Mouse (Mus musculus) mesoderm, embryonic 11.5 days (tissue): ENCODE results near the gene Atg10.
"Not testable (repeated sequence)": the region's sequence is repeated elsewhere in the genome, so short reads cannot be mapped to it uniquely, and the experiment has no call there.

Source experiments
- DNase-seq: peaks from one replicate; pipeline ENCODE4 v3.0.0-alpha.2; 2012; ENCODE audit warnings: low read depth, low spot score

The Atg10 gene

GRCm38 (mm10) chr13:90935852-90936251, 287.9 kb downstream of the Atg10 start:
- no peak for DNase-seq

GRCm38 (mm10) chr13:90933256-90933655, 290.5 kb downstream of the Atg10 start:
- no peak for DNase-seq

- DNase-seq, result peak; percentile 73
Observed at GRCm38 (mm10) chr13:90929847-90930246, 293.9 kb downstream of the Atg10 start.

GRCm38 (mm10) chr13:90928266-90928665, 295.5 kb downstream of the Atg10 start:
- DNase-seq, result not testable (repeated sequence)

- no peak for DNase-seq
Observed at GRCm38 (mm10) chr13:90926938-90927633, 296.7 kb downstream of the Atg10 start.

GRCm38 (mm10) chr13:90926125-90926765, 297.5 kb downstream of the Atg10 start:
- no peak for DNase-seq

- no peak for DNase-seq
Observed at GRCm38 (mm10) chr13:90925191-90925590, 298.6 kb downstream of the Atg10 start.

GRCm38 (mm10) chr13:90924072-90924471, 299.7 kb downstream of the Atg10 start:
- no peak for DNase-seq

- not testable (repeated sequence) for DNase-seq
Observed at GRCm38 (mm10) chr13:90923617-90924016, 300.2 kb downstream of the Atg10 start.

- peak; percentile 93 for DNase-seq
Observed at GRCm38 (mm10) chr13:90922751-90923612, 300.8 kb downstream of the Atg10 start, which contains the start of gene Rps23. TSS of gene Rps23 (plus strand) at chr13:90922958.

GRCm38 (mm10) chr13:90914721-90915120, 309.0 kb downstream of the Atg10 start:
- DNase-seq, result no peak

GRCm38 (mm10) chr13:90913675-90914192, 310.0 kb downstream of the Atg10 start:
- no peak for DNase-seq

GRCm38 (mm10) chr13:90912760-90913674, 310.8 kb downstream of the Atg10 start:
- DNase-seq, result no peak

- DNase-seq, result no peak
Observed at GRCm38 (mm10) chr13:90907376-90907775, 316.4 kb downstream of the Atg10 start.

- DNase-seq, result no peak
Observed at GRCm38 (mm10) chr13:90905176-90905575, 318.6 kb downstream of the Atg10 start, which contains the start of gene Atp6ap1l. TSS of gene Atp6ap1l (minus strand) at chr13:90905355.

GRCm38 (mm10) chr13:90896821-90897220, 326.9 kb downstream of the Atg10 start:
- DNase-seq, result no peak

- no peak for DNase-seq
Observed at GRCm38 (mm10) chr13:90896098-90896497, 327.7 kb downstream of the Atg10 start.

- no peak for DNase-seq
Observed at GRCm38 (mm10) chr13:90894819-90895218, 328.9 kb downstream of the Atg10 start.

GRCm38 (mm10) chr13:90890111-90890510, 333.7 kb downstream of the Atg10 start:
- DNase-seq, result no peak

GRCm38 (mm10) chr13:90886568-90886983, 337.2 kb downstream of the Atg10 start:
- peak; percentile 81 for DNase-seq
